Mouse (Mus musculus): ENCODE measurements around the gene Cntn3. TPM values are rescaled to one million over a fixed set of nuclear protein-coding genes. Genes with fewer than 3 reads are reported as not detected.

Cntn3 gene
- polyA plus RNA-seq, 1 experiment from 2014 or later = 0.18 TPM

DNA sequence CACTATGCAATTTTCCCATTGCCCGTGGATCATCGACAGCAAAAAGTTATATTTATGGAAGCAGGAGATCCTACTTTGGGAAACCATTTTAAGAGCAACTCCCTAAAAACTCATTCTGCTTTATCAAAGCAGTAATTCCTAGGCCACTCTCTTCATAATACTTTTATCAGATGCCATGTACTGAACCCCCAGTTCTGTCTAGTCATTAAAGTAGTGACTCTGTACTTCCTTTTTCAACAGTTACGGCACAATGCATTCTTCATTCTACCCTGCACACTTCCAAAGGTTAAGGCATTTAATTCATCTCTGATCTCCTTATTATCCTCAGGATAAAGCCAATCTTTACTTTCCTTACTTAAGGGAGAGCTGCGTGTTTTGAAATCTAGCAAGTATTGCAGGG, 184.3 kb downstream of the Cntn3 start:
- DNase-seq (ENCODE audit: low spot score) = no peak
- Histone ChIP-seq H3K9me3 (replicated peaks) (no peaks in the 10 kb centered on the region), H3K36me3 (no peaks in the 10 kb centered on the region), H3K4me1 (no peaks in the 10 kb centered on the region), H3K27ac (no peak overlapping the region), H3K27me3 (ENCODE audit: low read depth, poor library complexity, severe bottlenecking) (no peaks in the 10 kb centered on the region), H3K4me3 (no peak overlapping the region)
- WGBS = 95% methylated on average over 4 of the region's 4 CpGs

DNA sequence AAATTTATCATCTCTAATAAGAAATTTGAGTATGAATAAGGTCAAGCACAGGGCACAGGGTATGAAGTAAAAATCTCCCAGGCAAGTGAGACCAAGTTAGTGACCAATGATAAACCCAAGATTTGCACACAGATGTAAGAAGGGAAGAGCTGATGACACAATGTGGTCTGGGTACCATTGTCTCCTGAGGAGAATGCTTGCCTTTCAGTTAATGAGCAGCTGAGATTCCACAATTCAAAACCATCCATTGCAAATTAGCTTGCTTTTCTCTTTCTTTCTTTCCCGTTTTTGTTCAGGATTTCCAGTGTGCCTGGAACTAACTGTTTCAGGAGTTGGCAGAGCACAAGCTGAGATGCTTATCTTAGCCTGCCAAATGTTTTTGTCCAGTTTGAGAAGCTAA, 200.8 kb downstream of the Cntn3 start:
- 57% methylated on average over 1 of the region's 1 CpGs for WGBS
- no peak for DNase-seq (ENCODE audit: low spot score)
- H3K36me3 ChIP-seq = no peaks in the 10 kb centered on the region
- no peaks in the 10 kb centered on the region for H3K27me3 ChIP-seq (ENCODE audit: low read depth, poor library complexity, severe bottlenecking)
- H3K27ac ChIP-seq = no peak overlapping the region
- H3K9me3 ChIP-seq (replicated peaks) = no peaks in the 10 kb centered on the region
- peaks cover 13% of the 10 kb centered on the region; the same call in 1 of the 2 replicates for H3K4me1 ChIP-seq
- no peak overlapping the region for H3K4me3 ChIP-seq

DNA sequence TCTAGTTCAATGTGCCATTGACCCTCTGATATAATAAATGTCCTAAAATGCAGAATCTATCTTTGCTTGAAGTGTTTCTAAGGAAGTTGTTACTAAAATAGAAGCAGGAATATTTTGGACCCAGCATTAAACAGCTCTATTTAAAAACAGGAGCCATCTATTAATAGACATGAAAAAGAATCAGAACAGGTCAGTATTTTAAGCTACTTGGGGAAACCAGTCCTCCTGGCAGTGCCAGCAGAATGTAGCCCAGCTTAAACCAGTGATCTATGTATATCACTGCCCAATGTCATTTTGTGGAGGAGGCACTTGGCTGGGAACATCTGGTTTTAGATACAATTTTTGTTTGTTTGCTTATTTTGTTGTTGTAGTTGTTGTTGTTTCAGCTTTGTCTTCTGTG, 209.0 kb downstream of the Cntn3 start:
- Histone ChIP-seq H3K27me3 (ENCODE audit: low read depth, poor library complexity, severe bottlenecking) (no peaks in the 10 kb centered on the region), H3K9me3 (replicated peaks) (no peaks in the 10 kb centered on the region), H3K36me3 (no peaks in the 10 kb centered on the region), H3K27ac (no peak overlapping the region), H3K4me1 (no peaks in the 10 kb centered on the region), H3K4me3 (no peak overlapping the region)
- DNase-seq (ENCODE audit: low spot score) = no peak

DNA sequence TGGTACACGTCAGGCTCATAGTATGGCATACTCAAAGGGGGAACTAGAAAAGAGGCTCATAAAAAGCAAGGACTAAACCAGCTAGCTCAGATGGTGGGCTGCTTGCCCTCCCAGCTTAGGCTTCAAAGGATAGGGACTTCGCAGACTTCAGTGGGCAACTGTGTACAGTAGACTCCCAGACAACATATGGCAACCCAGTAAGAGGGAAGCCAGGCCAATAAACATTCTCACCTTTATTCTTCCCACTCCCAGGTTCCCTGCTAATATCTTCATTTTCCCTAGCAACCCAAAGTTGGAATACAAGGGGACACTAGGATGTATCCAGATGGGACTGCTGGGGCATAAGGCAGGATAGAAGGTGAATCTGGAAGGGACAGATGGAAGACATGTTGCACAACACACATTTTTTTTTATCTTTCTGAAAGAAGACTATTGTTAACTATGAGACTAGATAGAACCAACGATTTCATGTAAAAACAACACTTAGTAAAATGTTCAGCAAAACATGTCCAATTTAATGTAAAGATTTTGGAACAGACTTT, 209.5 kb downstream of the Cntn3 start:
- Histone ChIP-seq H3K4me1 (no peaks in the 10 kb centered on the region), H3K27me3 (ENCODE audit: low read depth, poor library complexity, severe bottlenecking) (no peaks in the 10 kb centered on the region), H3K9me3 (replicated peaks) (no peaks in the 10 kb centered on the region), H3K36me3 (no peaks in the 10 kb centered on the region), H3K4me3 (no peak overlapping the region), H3K27ac (no peak overlapping the region)
- 89% methylated on average over 3 of the region's 3 CpGs for WGBS
- DNase-seq (ENCODE audit: low spot score) = no peak

DNA sequence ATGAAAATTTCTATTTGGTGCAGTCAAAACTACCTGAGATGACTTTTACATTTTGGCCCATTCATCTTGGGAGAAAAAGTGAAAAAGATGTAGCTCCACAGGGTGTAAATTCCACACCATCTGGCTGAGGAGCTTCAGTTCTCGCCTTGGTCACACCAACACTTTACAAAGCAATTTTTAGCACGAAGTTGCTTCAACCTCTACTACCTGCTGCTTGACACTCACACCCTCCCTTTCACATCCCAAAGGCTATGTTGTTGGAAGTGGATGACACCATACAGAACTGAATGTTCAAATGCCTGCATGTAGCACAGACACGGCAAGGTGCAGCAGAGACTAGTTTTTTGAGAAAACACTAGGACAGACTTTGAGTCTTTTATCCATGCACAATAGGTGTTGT, 240.8 kb downstream of the Cntn3 start:
- H3K4me1 ChIP-seq = no peaks in the 10 kb centered on the region
- no peak overlapping the region for H3K27ac ChIP-seq
- no peaks in the 10 kb centered on the region for H3K27me3 ChIP-seq (ENCODE audit: low read depth, poor library complexity, severe bottlenecking)
- H3K36me3 ChIP-seq = no peaks in the 10 kb centered on the region
- no peaks in the 10 kb centered on the region for H3K9me3 ChIP-seq (replicated peaks)
- no peak overlapping the region for H3K4me3 ChIP-seq
- no peak for DNase-seq (ENCODE audit: low spot score)
- WGBS = 62% methylated on average over 3 of the region's 3 CpGs

DNA sequence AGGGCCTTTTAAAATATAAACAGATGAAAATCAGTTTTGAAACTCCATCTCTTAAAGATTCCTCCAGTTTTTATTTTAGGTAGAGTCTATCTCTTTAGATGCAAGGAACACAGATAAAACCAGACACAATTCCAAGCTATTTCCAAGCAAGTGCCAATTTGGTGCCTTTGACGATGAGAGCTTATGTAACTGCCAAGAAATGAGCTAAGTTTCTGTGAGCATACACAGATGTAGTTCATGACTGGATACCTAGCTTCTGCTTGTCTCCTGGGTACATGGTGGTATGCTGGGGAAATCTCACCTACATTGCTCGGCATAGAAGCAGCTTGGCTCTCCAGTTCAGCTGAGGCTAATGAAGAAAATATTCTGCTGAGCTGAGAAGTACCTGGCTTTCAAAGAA, 246.2 kb downstream of the Cntn3 start:
- DNase-seq (ENCODE audit: low spot score) = no peak

DNA sequence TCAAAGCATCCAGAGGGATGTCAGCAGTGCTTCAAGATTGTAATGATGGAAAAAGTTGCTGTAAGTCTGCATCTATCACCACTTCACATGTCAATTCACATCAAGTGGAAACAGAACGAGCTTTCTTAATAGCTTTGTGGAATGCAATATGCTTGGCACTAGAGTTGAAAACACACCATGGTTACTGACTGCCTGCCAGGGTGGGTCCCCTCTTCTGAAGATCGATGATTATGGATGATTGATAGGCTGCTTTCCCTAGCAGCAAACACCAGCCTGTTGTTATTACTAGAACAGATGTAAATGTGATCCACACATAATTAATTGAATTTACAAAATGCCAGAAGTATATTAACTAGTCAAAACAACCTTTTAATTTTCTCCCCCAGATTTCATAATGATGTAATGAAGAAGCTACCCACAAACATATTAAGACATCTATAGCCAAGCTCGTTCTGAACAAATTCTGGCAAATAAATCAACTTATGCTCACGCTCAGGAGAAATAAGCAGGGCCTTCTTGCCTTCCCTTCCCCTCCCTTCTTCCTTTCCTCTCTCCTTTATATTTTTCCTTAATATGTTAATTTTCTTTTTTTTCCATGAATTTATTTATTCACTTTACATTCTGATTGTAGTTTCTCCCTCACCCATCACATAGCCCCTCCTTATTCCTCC, 250.2 kb downstream of the Cntn3 start:
- Histone ChIP-seq H3K36me3 (no peaks in the 10 kb centered on the region), H3K27me3 (ENCODE audit: low read depth, poor library complexity, severe bottlenecking) (no peaks in the 10 kb centered on the region), H3K9me3 (replicated peaks) (no peaks in the 10 kb centered on the region), H3K4me3 (no peak overlapping the region), H3K4me1 (no peaks in the 10 kb centered on the region), H3K27ac (no peak overlapping the region)
- WGBS = 80% methylated on average over 4 of the region's 4 CpGs
- DNase-seq (ENCODE audit: low spot score) = no peak

More for the DNA sequence above, 246.2 kb downstream of the Cntn3 start:
- H3K4me1 ChIP-seq = no peaks in the 10 kb centered on the region
- no peak overlapping the region for H3K27ac ChIP-seq
- WGBS = 89% methylated on average over 2 of the region's 2 CpGs
- H3K9me3 ChIP-seq (replicated peaks) = no peaks in the 10 kb centered on the region
- no peaks in the 10 kb centered on the region for H3K27me3 ChIP-seq (ENCODE audit: low read depth, poor library complexity, severe bottlenecking)
- H3K4me3 ChIP-seq = no peak overlapping the region
- no peaks in the 10 kb centered on the region for H3K36me3 ChIP-seq

DNA sequence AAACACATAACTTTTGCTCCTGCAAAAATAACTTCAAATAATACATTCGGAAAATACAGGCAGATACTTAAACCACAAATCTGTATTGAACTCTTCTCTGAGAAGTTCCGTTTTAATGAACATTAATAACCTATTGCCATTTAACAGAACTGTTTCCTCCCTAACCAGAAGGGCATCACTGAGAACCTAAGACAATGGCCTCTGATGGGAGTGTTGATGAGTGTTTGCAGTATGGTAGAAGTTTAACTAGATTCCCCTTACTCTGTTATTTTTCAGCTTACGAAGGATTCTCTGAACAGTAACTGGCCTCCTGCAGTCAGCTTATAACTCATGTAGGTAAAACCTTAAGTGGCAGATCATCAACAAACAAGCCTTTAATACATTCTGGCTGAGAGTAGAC, 253.1 kb downstream of the Cntn3 start:
- H3K9me3 ChIP-seq (replicated peaks) = no peaks in the 10 kb centered on the region
- no peaks in the 10 kb centered on the region for H3K27me3 ChIP-seq (ENCODE audit: low read depth, poor library complexity, severe bottlenecking)
- H3K36me3 ChIP-seq = no peaks in the 10 kb centered on the region
- no peak for DNase-seq (ENCODE audit: low spot score)
- WGBS = 80% methylated on average over 3 of the region's 3 CpGs
- H3K4me1 ChIP-seq = no peaks in the 10 kb centered on the region
- no peak overlapping the region for H3K27ac ChIP-seq
- H3K4me3 ChIP-seq = no peak overlapping the region

DNA sequence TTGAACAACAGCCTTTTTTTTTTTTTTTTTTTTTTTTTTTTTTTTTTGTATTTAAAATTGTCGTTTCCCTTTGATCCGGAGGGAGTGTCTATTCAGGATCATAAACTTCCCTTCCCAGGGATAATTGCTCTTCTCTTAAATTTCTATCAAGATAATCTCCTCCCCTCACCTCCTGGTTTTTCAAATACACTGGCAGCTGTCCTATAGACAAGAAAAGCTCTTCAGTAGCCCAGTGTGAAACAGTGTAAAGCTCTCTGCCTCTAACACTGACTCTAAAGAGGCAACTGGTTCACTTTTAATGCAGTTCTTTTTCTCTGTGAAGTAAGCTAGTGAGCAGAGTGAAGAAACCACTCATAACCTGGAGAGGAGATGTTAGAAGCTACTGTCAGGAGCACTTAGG, 290.0 kb downstream of the Cntn3 start:
- Histone ChIP-seq H3K9me3 (replicated peaks) (no peaks in the 10 kb centered on the region), H3K4me3 (no peak overlapping the region), H3K27ac (no peak overlapping the region), H3K4me1 (no peaks in the 10 kb centered on the region), H3K27me3 (ENCODE audit: low read depth, poor library complexity, severe bottlenecking) (no peaks in the 10 kb centered on the region), H3K36me3 (no peaks in the 10 kb centered on the region)
- 79% methylated on average over 2 of the region's 2 CpGs for WGBS
- no peak for DNase-seq (ENCODE audit: low spot score)

DNA sequence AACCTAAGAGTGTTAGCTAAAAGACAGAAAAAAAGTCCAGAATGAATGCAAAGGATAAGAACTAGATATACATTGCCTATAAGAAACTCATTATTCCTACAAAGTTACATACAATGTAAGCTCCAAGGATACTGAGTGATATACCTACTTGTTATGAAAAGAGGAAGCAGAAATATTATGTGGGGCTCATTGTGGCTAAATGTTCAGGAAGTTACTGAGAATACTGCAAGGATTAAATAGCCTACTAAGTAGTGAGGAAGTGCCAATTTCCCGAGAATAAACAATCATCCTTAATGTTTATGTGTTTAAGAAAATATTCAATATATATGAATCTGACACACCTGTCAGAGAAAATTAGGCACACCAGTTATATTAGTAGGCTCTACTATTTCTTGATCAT, 341.9 kb downstream of the Cntn3 start:
- Histone ChIP-seq H3K4me1 (no peaks in the 10 kb centered on the region), H3K27me3 (ENCODE audit: low read depth, poor library complexity, severe bottlenecking) (no peaks in the 10 kb centered on the region), H3K4me3 (no peak overlapping the region), H3K36me3 (no peaks in the 10 kb centered on the region), H3K27ac (no peak overlapping the region), H3K9me3 (replicated peaks) (no peaks in the 10 kb centered on the region)
- WGBS = 91% methylated on average over 1 of the region's 1 CpGs
- no peak for DNase-seq (ENCODE audit: low spot score)

DNA sequence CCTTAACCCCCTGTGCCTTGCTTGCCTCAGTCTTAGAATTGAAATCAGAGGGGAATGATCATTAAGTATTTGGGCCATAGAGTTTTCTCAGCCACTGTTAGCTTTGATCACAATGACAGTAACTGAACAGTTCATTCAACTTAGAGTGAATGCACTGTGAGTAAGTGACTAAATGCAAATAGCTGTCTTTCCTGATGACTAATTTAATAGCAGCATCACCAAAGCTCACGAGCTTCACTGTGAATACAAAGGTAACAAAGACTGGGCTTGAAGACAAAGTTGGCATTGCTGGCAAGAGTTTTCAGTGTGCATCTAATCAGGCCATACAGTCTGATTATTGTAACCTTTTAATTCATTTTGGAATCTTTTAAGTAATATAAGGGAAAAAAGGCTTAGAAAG, 386.6 kb downstream of the Cntn3 start:
- 76% methylated on average over 1 of the region's 1 CpGs for WGBS
- Histone ChIP-seq H3K36me3 (no peaks in the 10 kb centered on the region), H3K27ac (no peak overlapping the region), H3K4me1 (no peaks in the 10 kb centered on the region), H3K4me3 (no peak overlapping the region), H3K27me3 (ENCODE audit: low read depth, poor library complexity, severe bottlenecking) (no peaks in the 10 kb centered on the region), H3K9me3 (replicated peaks) (no peaks in the 10 kb centered on the region)
- DNase-seq (ENCODE audit: low spot score) = no peak

DNA sequence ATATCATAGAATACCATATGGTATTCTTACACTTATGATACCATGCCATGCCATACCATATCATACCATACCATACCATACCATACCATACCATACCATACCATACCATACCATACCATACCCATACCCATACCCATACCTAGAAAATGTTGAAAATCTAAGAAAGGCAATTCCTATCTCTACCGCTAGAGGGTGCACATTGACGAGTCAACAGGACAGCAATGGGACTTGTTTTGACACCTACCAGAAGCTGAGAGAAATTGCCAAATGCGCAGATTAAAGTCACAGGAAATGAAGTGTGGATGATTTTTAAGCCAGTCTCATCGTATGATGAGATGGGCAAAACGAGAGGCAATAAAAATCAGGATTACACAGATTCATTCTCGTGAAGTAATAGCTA, 402.0 kb downstream of the Cntn3 start:
- WGBS = 41% methylated on average over 6 of the region's 6 CpGs
- H3K4me1 ChIP-seq = no peaks in the 10 kb centered on the region
- no peak for DNase-seq (ENCODE audit: low spot score)

DNA sequence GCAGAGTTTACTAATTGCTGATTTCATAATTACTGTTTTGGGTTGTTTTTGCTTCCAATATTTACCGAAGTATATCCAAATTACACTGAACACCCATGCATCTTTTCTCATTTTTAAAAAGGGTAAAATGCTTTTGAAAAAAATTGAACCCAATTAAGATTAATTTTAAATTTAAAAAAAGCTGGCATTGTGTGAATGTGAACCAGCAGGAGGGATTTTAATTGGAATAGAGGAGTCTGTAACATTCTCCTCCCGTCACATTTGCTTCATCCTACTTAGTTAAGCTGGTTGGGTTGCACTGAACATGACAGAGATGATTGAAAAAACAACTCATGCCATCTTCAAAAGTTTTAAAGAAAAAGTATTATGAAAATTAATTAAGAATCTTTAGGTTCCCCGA, 411.7 kb downstream of the Cntn3 start:
- no peaks in the 10 kb centered on the region for H3K4me1 ChIP-seq
- H3K9me3 ChIP-seq (replicated peaks) = no peaks in the 10 kb centered on the region
- no peak overlapping the region for H3K4me3 ChIP-seq
- no peaks in the 10 kb centered on the region for H3K27me3 ChIP-seq (ENCODE audit: low read depth, poor library complexity, severe bottlenecking)
- no peaks in the 10 kb centered on the region for H3K36me3 ChIP-seq
- DNase-seq (ENCODE audit: low spot score) = no peak
- H3K27ac ChIP-seq = no peak overlapping the region
- WGBS = 91% methylated on average over 3 of the region's 3 CpGs

More for the DNA sequence above, 402.0 kb downstream of the Cntn3 start:
- H3K36me3 ChIP-seq = no peaks in the 10 kb centered on the region
- no peak overlapping the region for H3K27ac ChIP-seq
- H3K9me3 ChIP-seq (replicated peaks) = no peaks in the 10 kb centered on the region
- H3K27me3 ChIP-seq (ENCODE audit: low read depth, poor library complexity, severe bottlenecking) = no peaks in the 10 kb centered on the region
- no peak overlapping the region for H3K4me3 ChIP-seq

DNA sequence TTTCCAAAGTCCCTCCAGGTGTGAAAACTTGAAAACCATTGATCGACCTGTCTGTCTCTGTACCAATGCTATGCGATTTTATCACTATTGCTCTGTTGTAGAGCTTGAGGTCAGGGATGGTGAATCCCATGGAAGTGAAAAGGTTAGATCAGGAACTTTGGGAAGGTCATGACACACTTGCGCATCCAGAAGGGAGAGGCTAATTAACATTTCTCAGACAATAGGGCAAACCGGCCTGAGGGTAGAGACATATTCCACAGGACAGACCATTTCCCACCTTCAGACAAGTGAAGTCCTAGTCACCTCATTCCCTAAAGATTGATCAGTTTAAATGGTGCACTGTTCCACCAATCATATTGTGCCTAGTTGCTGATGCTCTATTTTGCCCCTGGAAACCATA, 451.2 kb downstream of the Cntn3 start:
- 94% methylated on average over 4 of the region's 4 CpGs for WGBS
- no peak for DNase-seq (ENCODE audit: low spot score)
- Histone ChIP-seq H3K9me3 (replicated peaks) (no peaks in the 10 kb centered on the region), H3K4me1 (no peaks in the 10 kb centered on the region), H3K4me3 (no peak overlapping the region), H3K27ac (no peak overlapping the region), H3K36me3 (no peaks in the 10 kb centered on the region), H3K27me3 (ENCODE audit: low read depth, poor library complexity, severe bottlenecking) (no peaks in the 10 kb centered on the region)
